Mouse (Mus musculus) yolk sac, embryonic 10.5 days (tissue): ENCODE data around the gene Cyp11a1.

Experiments
- DNase-seq: peaks from one replicate; pipeline ENCODE4 v3.0.0-alpha.2; 2017; ENCODE audit warnings: low spot score

Gene Cyp11a1

GRCm38 (mm10) chr9:58005753-58006461 lies at the start of gene Cyp11a1:
Gene Cyp11a1 (plus strand): TSS chr9:58006411.
- DNase-seq, result no peak

DNA sequence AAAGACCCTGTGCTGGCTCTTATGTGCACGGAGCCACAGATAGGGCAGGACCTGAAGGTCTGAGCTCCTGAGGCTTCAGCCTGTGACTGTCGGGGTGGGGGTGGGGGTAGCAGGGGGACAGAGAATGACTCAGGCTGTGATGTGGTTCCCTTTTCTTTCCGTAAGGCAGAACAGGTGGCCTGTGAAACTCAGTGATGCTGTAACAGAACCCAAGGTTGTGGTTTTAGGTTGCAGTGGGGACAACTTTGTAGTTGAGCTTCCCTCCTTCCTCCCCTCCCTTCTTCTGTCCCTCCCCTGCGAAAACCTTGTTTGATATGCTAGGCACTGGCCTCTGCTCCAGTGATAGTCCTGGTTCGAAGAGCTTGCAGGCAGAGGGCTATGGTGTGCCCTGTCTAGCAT lies 49.4 kb upstream of the Cyp11a1 start:
- no peak for DNase-seq

GRCm38 (mm10) chr9:57958615-57959014 lies 47.6 kb upstream of the Cyp11a1 start:
- no peak for DNase-seq

GRCm38 (mm10) chr9:57959399-57959798 lies 46.8 kb upstream of the Cyp11a1 start:
- no peak for DNase-seq

DNA sequence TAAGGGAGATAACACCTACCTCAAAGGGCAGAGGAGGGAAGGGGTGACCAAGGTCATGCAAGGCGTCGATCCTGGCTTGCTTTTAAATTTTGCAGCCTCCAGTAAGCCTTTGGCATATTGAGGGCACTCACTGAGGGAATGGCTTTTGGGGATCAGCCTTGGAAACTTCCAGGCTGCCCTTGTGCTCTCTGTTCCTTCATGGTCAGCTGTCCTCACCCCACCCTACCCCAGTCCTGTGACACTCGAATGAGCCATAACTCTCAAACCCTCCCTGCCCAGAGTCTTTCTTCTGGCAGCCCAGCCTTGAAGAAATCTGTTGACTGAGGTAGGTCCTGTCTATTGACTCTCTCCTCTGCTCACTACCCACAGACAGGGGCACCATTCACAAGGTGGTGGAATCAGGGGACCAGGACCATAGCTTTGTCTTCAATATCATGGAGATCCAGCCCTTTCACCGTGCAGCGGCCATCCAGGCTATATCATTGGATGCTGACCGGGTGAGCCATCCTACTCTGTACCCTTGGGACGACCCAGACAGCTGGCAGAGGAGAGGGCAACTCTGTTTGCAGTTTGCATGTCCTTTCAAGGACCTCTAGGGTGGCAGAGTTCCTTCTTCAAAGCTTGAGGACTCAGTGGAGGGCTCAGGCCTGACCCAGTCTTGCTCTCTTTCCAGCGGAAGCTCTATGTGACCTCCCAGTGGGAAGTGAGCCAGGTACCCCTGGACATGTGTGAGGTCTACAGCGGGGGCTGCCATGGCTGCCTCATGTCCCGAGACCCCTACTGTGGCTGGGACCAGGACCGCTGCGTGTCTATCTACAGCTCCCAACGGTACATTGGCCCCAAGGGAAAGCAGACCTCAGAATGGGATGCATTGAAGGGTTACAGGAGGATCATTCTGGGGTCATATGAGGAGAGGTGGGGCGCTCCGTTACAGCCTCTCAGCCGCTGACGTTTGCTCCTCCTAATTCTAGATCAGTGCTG lies 46.0 kb upstream of the Cyp11a1 start:
- DNase-seq, result no peak

DNA sequence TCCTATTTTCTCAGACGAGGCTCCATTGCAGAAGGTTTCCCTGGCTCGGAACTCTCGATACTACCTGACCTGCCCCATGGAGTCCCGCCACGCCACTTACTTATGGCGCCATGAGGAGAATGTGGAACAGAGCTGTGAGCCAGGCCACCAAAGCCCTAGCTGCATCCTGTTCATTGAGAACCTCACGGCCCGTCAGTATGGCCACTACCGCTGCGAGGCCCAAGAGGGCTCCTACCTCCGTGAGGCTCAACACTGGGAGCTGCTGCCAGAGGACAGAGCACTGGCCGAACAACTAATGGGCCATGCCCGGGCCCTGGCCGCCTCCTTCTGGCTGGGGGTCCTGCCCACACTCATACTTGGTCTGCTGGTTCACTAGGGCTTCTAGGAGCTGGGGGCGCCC lies 45.0 kb upstream of the Cyp11a1 start:
- DNase-seq, result no peak

- no peak for DNase-seq
Measured at GRCm38 (mm10) chr9:57961863-57962778, 44.1 kb upstream of the Cyp11a1 start.

GRCm38 (mm10) chr9:57963249-57963997 lies 42.8 kb upstream of the Cyp11a1 start:
- no peak for DNase-seq

- DNase-seq, result no peak
Measured at GRCm38 (mm10) chr9:57963998-57964395, 42.2 kb upstream of the Cyp11a1 start.

- no peak for DNase-seq
Measured at GRCm38 (mm10) chr9:57964528-57965250, 41.5 kb upstream of the Cyp11a1 start.

- no peak for DNase-seq
Measured at GRCm38 (mm10) chr9:57965281-57966185, 40.7 kb upstream of the Cyp11a1 start.

GRCm38 (mm10) chr9:57967237-57967960 lies 38.8 kb upstream of the Cyp11a1 start:
- no peak for DNase-seq

DNA sequence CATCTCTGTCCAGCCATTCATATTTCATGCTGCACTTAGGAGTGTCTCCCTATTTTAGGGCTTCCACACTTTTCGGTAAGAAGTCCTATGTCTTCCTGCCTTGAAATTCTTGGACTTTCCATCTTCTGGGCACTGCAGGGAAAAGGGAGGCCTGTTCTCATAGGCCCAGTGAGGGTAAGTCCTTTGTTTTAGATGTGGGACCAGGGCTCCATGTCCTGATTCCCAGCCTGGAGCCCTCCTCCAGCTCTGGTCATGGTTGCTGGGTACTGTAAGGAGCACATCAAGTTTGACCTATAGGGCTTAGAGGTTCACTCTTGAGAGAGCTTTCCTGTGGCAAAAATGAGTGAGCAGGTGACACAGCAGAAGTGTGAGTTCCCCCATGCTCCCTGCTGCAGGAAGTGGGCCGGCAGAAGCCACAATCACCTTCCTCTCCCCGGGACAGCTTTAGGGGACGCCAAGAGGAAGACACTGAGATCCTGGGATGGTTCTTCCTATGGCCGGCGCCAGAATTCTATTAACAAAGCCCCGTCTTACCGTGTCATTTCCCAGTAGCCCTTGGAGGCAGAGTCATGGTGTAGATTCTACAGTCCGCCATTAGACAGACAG lies 37.9 kb upstream of the Cyp11a1 start:
- no peak for DNase-seq

GRCm38 (mm10) chr9:57968783-57969542 lies 37.2 kb upstream of the Cyp11a1 start:
- DNase-seq, result peak; percentile 49

DNA sequence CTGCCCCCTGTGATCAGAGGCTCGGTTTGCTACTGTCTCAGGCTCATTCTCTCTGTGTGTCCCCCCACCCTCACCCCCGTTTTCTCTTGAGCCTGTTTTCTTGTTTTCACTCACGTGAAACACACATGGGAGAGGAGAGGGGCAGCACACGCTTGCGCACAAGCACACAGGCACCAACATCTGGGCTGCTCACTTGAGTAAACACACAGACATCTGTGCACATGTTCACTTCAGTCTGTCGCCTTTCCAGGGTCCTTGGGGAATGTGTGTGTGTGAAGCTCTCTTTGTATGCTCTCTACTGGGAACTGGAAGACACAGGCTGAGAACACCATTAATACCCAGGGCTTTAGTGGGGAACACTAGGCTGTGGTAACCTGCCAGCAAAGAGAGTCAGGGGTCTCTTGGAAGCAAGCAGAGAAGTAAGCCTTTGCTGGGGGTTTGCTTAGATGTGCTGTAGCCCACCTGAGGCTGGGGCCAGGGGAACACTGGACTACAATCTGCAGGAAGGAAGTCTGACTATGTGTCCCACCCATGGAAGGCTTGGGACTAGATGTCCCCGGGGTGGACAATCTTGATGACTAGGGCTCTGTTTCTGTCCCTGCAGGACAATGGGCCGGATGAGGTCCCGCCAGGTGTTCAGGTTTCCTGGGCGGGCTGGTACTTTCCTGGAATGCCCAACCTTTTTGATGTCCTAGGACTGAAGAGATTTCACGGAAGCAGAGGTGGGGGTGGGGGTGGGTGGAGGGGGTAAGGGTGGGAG lies 36.3 kb upstream of the Cyp11a1 start:
- no peak for DNase-seq

- no peak for DNase-seq
Measured at GRCm38 (mm10) chr9:57971413-57971812, 34.8 kb upstream of the Cyp11a1 start.

DNA sequence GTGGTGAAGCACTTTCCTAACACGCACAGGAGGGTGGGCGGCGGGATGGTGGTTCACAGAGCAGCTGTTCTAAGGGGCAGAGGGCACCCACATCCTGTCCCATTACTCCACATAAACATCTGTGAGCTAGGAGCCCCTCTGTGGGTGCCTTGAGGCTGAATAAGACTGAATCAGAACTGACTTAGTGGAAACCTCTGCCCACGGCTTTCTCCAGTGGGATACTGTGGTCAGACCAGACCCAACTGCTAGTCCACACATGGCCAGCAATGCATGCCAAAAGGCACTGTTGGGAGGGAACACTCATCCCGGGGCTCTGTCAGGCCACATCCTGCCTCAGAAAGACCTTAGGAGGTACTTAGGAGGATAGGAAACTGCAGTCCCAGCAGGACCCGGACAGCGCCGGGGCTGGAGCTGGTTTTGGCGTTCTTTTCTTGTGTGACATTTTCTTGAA lies 34.0 kb upstream of the Cyp11a1 start:
- no peak for DNase-seq
